Mouse (Mus musculus) lung, embryonic 14.5 days (tissue): ENCODE results near the gene Nrip1. TPM values are rescaled to one million over a fixed set of nuclear protein-coding genes. Genes with fewer than 3 reads are reported as not detected.

ENCODE experiments used
- ATAC-seq: fragments of 200-750 bp; cut with Nextera tagmentation; 2 replicates; pipeline ENCODE4 v1.8.0; 2017; ENCODE audit warnings: mild to moderate bottlenecking, moderate TSS enrichment, moderate library complexity; ENCODE audit not compliant: insufficient read depth
- DNase-seq: peaks from one replicate; pipeline ENCODE4 v3.0.0-alpha.2; 2015
- H3K27ac ChIP-seq: fragments of 300-500 bp; sonication (generic); 2 replicates; pipeline ENCODE4 v1.5.1; 2014; ENCODE audit warnings: low read depth, mild to moderate bottlenecking, moderate library complexity
- H3K27me3 ChIP-seq: fragments of 300-500 bp; sonication (generic); 2 replicates; pipeline ENCODE4 v1.6.1; 2014; ENCODE audit warnings: low read length, control low read depth; ENCODE audit not compliant: insufficient read depth
- H3K36me3 ChIP-seq: fragments of 300-500 bp; sonication (generic); 2 replicates; pipeline ENCODE4 v1.6.1; 2014; ENCODE audit warnings: control low read depth; ENCODE audit not compliant: insufficient read depth
- H3K4me1 ChIP-seq: fragments of 300-500 bp; sonication (generic); 2 replicates; pipeline ENCODE4 v1.6.1; 2014; ENCODE audit warnings: antibody characterized with exemption, control low read depth; ENCODE audit not compliant: insufficient read depth
- H3K4me2 ChIP-seq: fragments of 300-500 bp; sonication (generic); 2 replicates; pipeline ENCODE4 v1.6.1; 2014; ENCODE audit warnings: mild to moderate bottlenecking
- H3K4me3 ChIP-seq: fragments of 300-500 bp; sonication (generic); 2 replicates; pipeline ENCODE4 v1.5.1; 2014; ENCODE audit warnings: low read depth, low read length
- H3K9ac ChIP-seq: fragments of 300-500 bp; sonication (generic); 2 replicates; pipeline ENCODE4 v1.6.1; 2014
- H3K9me3 ChIP-seq: fragments of 300-500 bp; sonication (generic); 2 replicates; pipeline ENCODE4 v1.6.1; 2016; ENCODE audit warnings: low read depth, low read length, control low read depth
- CTCF ChIP-seq: IDR thresholded peaks from 2 replicates; pipeline ENCODE4 v1.5.1; 2016; ENCODE audit warnings: antibody characterized with exemption, low read depth
- WGBS: fragments of 180-500 bp; shearing (Covaris S2); extraction: QIAGEN DNeasy Blood & Tissue Kit; methylation state at CpG from one replicate; pipeline ENCODE4 v1.1.7; 2014; 5-methylcytosine and 5-hydroxymethylcytosine counted together
- polyA plus RNA-seq: library from polyadenylated mRNA; unstranded; fragments of >200 nt; fragmentation: Nextera tagmentation; extraction: Ambion mirVana; gene quantifications from 2 replicates; pipeline ENCODE4 v1.2.1, GENCODE M21; 2014

Gene Nrip1
- polyA plus RNA-seq, 1 experiment from 2014 or later, result 55.2 TPM

- WGBS, result 88% methylated on average over 3 of the region's 3 CpGs
- Histone ChIP-seq H3K36me3 (no peaks in the 10 kb centered on the region; the same call in 1 of the 2 replicates), H3K27me3 (no peaks in the 10 kb centered on the region), H3K9ac (no peak overlapping the region), H3K4me1 (0 out of 2 replicates have a peak, but pooled peaks cover 4% of the 10 kb centered on the region), H3K9me3 (no peaks in the 10 kb centered on the region), H3K27ac (no peak overlapping the region), H3K4me2 (no peak overlapping the region), H3K4me3 (no peak overlapping the region)
- no peak for DNase-seq
- no peak for ATAC-seq
- no peak for TF ChIP-seq CTCF
Measured at GRCm38 (mm10) chr16:76315642-76316041, 58.0 kb downstream of the Nrip1 start.

- Histone ChIP-seq H3K36me3 (peaks cover 7% of the 10 kb centered on the region; the same call in 1 of the 2 replicates), H3K9me3 (no peaks in the 10 kb centered on the region), H3K4me3 (no peak overlapping the region), H3K4me1 (no peaks in the 10 kb centered on the region), H3K27ac (no peak overlapping the region), H3K9ac (no peak overlapping the region), H3K4me2 (no peak overlapping the region), H3K27me3 (no peaks in the 10 kb centered on the region)
- ATAC-seq, result peak; percentile 41; the same call in 1 of the 2 replicates
- DNase-seq, result no peak
- no peak for TF ChIP-seq CTCF
- WGBS, result 78% methylated on average over 12 of the region's 12 CpGs
Measured at GRCm38 (mm10) chr16:76314013-76314950, 59.3 kb downstream of the Nrip1 start.

- H3K9me3 ChIP-seq, result no peaks in the 10 kb centered on the region
- H3K4me1 ChIP-seq, result no peaks in the 10 kb centered on the region
- no peak overlapping the region for H3K27ac ChIP-seq
- no peak overlapping the region for H3K9ac ChIP-seq
- no peak overlapping the region for H3K4me2 ChIP-seq
- TF ChIP-seq CTCF, result no peak
- no peak overlapping the region for H3K4me3 ChIP-seq
- no peak for ATAC-seq
- no peaks in the 10 kb centered on the region for H3K27me3 ChIP-seq
- peaks cover 8% of the 10 kb centered on the region; the same call in 1 of the 2 replicates for H3K36me3 ChIP-seq
- WGBS, result 30% methylated on average over 1 of the region's 1 CpGs
- DNase-seq, result no peak
Measured at GRCm38 (mm10) chr16:76312887-76313420, 60.7 kb downstream of the Nrip1 start.

GRCm38 (mm10) chr16:76310791-76311190 is 62.8 kb downstream of the Nrip1 start:
- Histone ChIP-seq H3K27ac (no peak overlapping the region), H3K27me3 (no peaks in the 10 kb centered on the region), H3K4me1 (no peaks in the 10 kb centered on the region), H3K4me3 (no peak overlapping the region), H3K4me2 (no peak overlapping the region), H3K9me3 (no peaks in the 10 kb centered on the region), H3K9ac (no peak overlapping the region), H3K36me3 (peaks cover 10% of the 10 kb centered on the region; the same call in 1 of the 2 replicates)
- TF ChIP-seq CTCF, result no peak
- WGBS, result 81% methylated on average over 2 of the region's 2 CpGs
- ATAC-seq (no peak), DNase-seq (no peak)

- no peaks in the 10 kb centered on the region for H3K9me3 ChIP-seq
- WGBS, result 63% methylated on average over 8 of the region's 8 CpGs
- H3K27me3 ChIP-seq, result no peaks in the 10 kb centered on the region
- no peak overlapping the region for H3K4me2 ChIP-seq
- H3K27ac ChIP-seq, result no peak overlapping the region
- peaks cover 10% of the 10 kb centered on the region; the same call in 1 of the 2 replicates for H3K36me3 ChIP-seq
- H3K9ac ChIP-seq, result no peak overlapping the region
- ATAC-seq, result no peak
- no peak for DNase-seq
- no peak overlapping the region for H3K4me3 ChIP-seq
- H3K4me1 ChIP-seq, result no peaks in the 10 kb centered on the region
- TF ChIP-seq CTCF, result no peak
Measured at GRCm38 (mm10) chr16:76310286-76310685, 63.3 kb downstream of the Nrip1 start.

GRCm38 (mm10) chr16:76309280-76309679 is 64.3 kb downstream of the Nrip1 start:
- no peak for TF ChIP-seq CTCF
- Histone ChIP-seq H3K27me3 (no peaks in the 10 kb centered on the region), H3K36me3 (peaks cover 10% of the 10 kb centered on the region; the same call in 1 of the 2 replicates), H3K9ac (no peak overlapping the region), H3K27ac (no peak overlapping the region), H3K4me1 (no peaks in the 10 kb centered on the region), H3K4me3 (no peak overlapping the region), H3K4me2 (no peak overlapping the region), H3K9me3 (no peaks in the 10 kb centered on the region)
- 81% methylated on average over 7 of the region's 7 CpGs for WGBS
- DNase-seq (no peak), ATAC-seq (no peak)

GRCm38 (mm10) chr16:76307039-76307438 is 66.6 kb downstream of the Nrip1 start:
- Histone ChIP-seq H3K9me3 (no peaks in the 10 kb centered on the region), H3K27me3 (no peaks in the 10 kb centered on the region), H3K4me1 (0 out of 2 replicates have a peak, but pooled peaks cover 2% of the 10 kb centered on the region), H3K27ac (no peak overlapping the region), H3K9ac (no peak overlapping the region), H3K4me3 (no peak overlapping the region), H3K36me3 (peaks cover 10% of the 10 kb centered on the region; the same call in 1 of the 2 replicates), H3K4me2 (no peak overlapping the region)
- no peak for ATAC-seq
- no peak for TF ChIP-seq CTCF
- no peak for DNase-seq
- 32% methylated on average over 3 of the region's 3 CpGs for WGBS
